Mouse (Mus musculus) liver, embryonic 16.5 days (tissue): ENCODE measurements around the gene Ppp1r14b. TPM values are rescaled to one million over a fixed set of nuclear protein-coding genes. Genes with fewer than 3 reads are reported as not detected.

ENCODE experiments used
- ATAC-seq: fragments of 200-750 bp; cut with Nextera tagmentation; 2 replicates; pipeline ENCODE4 v1.8.0; 2017; ENCODE audit warnings: low read depth, mild to moderate bottlenecking, moderate number of reproducible peaks, moderate library complexity
- H3K27ac ChIP-seq: fragments of 300-500 bp; sonication (generic); 2 replicates; pipeline ENCODE4 v1.5.1; 2014; ENCODE audit warnings: mild to moderate bottlenecking, low read length
- H3K27me3 ChIP-seq: fragments of 300-500 bp; sonication (generic); 2 replicates; pipeline ENCODE4 v1.6.1; 2014; ENCODE audit warnings: low read depth, low read length, mixed read lengths; ENCODE audit not compliant: control insufficient read depth, insufficient read depth
- H3K36me3 ChIP-seq: fragments of 300-500 bp; sonication (generic); 2 replicates; pipeline ENCODE4 v1.6.1; 2014; ENCODE audit warnings: mild to moderate bottlenecking; ENCODE audit not compliant: control insufficient read depth, insufficient read depth
- H3K4me1 ChIP-seq: fragments of 300-500 bp; sonication (generic); 2 replicates; pipeline ENCODE4 v1.6.1; 2014; ENCODE audit warnings: low read depth, low read length, mixed read lengths; ENCODE audit not compliant: control insufficient read depth
- H3K4me2 ChIP-seq: fragments of 300-500 bp; sonication (generic); 2 replicates; pipeline ENCODE4 v1.6.1; 2014; ENCODE audit warnings: low read depth, low read length, mixed read lengths
- H3K4me3 ChIP-seq: fragments of 300-500 bp; sonication (generic); 2 replicates; pipeline ENCODE4 v1.5.1; 2014; ENCODE audit warnings: low read depth, mild to moderate bottlenecking, low read length
- H3K9ac ChIP-seq: fragments of 300-500 bp; sonication (generic); 2 replicates; pipeline ENCODE4 v1.6.1; 2014; ENCODE audit warnings: low read depth, low read length
- H3K9me3 ChIP-seq: fragments of 300-500 bp; sonication (generic); replicated peaks from 2 replicates; pipeline ENCODE4 v1.6.1; 2016; ENCODE audit warnings: low read length; ENCODE audit not compliant: control insufficient read depth
- WGBS: fragments of 180-500 bp; shearing (Covaris S2); extraction: QIAGEN DNeasy Blood & Tissue Kit; methylation state at CpG from one replicate; pipeline ENCODE4 v1.1.7; 2014; ENCODE audit not compliant: insufficient replicate concordance; 5-methylcytosine and 5-hydroxymethylcytosine counted together
- polyA plus RNA-seq: library from polyadenylated mRNA; unstranded; fragments of >200 nt; fragmentation: Nextera tagmentation; extraction: Ambion mirVana; gene quantifications from 2 replicates; pipeline ENCODE4 v1.2.1, GENCODE M21; 2015

Gene Ppp1r14b
- polyA plus RNA-seq, 1 experiment from 2014 or later, result 17.4 TPM

DNA sequence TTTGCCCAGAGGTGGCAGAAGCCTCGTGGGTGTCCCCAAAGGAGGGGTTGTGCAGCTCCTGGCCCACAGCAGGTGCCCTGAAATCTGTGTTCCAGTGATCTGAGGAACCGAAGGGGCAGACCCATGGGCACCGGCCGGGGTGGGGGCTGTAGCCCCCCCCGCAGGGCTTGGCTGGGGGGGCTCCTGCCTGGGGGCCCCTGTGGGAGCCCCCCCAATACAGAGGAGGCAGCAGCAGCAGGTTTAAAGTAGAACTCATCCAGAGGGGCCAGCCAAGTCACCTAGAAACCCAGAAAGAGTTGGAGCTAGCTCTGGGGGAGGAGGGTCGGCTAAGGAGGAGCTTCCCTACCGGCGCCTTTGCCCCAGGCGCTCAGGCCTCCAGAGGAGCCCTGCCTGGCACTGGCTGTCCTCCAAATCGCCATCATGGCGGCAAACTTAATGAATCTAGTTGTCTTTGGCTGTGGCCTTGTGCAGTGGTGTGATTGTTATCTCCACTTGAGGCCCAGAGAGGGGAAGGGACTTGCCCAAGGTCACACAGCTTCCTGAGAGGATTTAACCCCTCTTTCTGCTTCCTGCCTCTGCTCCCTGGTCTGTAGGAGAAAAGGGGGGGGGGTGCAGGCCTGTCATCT lies 4.2 kb upstream of the Ppp1r14b start:
- no peak for ATAC-seq
- H3K27me3 ChIP-seq, result peaks cover 5% of the 10 kb centered on the region
- peak overlapping the region; percentile 93 for H3K4me2 ChIP-seq
- peaks cover 42% of the 10 kb centered on the region for H3K4me1 ChIP-seq
- 27% methylated on average over 11 of the region's 11 CpGs for WGBS
- H3K9ac ChIP-seq, result peak overlapping the region; percentile 42
- no peak overlapping the region for H3K27ac ChIP-seq
- H3K4me3 ChIP-seq, result peak overlapping the region; percentile 70
- no peaks in the 10 kb centered on the region for H3K9me3 ChIP-seq
- no peaks in the 10 kb centered on the region for H3K36me3 ChIP-seq

DNA sequence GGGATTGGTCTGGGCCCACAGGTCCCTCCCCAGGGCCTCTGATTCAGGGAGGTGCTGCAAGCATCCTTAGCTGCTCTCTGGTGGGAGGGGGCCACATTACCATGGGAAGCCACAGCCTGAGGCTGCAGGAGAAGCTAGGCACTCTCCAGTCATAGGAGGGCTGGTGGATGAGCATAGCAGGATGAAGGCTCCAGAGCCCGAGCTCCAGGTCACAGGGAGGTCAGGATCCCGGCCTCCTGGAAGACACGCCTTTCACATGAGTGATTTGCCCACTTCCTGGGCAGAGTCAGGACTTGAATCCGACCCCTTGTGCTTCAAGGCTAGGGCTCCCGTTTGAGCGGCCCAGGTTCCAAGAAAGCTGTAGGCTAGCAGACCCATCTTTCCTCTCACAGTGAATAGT lies 3.1 kb upstream of the Ppp1r14b start:
- no peak overlapping the region for H3K4me3 ChIP-seq
- no peaks in the 10 kb centered on the region for H3K9me3 ChIP-seq
- H3K4me2 ChIP-seq, result no peak overlapping the region
- H3K27me3 ChIP-seq, result peaks cover 5% of the 10 kb centered on the region
- ATAC-seq, result no peak
- H3K9ac ChIP-seq, result no peak overlapping the region
- peaks cover 53% of the 10 kb centered on the region for H3K4me1 ChIP-seq
- H3K36me3 ChIP-seq, result no peaks in the 10 kb centered on the region
- H3K27ac ChIP-seq, result 0 out of 2 replicates have a peak overlapping the region, but pooled peaks have one; percentile 9
- WGBS, result 57% methylated on average over 6 of the region's 6 CpGs

DNA sequence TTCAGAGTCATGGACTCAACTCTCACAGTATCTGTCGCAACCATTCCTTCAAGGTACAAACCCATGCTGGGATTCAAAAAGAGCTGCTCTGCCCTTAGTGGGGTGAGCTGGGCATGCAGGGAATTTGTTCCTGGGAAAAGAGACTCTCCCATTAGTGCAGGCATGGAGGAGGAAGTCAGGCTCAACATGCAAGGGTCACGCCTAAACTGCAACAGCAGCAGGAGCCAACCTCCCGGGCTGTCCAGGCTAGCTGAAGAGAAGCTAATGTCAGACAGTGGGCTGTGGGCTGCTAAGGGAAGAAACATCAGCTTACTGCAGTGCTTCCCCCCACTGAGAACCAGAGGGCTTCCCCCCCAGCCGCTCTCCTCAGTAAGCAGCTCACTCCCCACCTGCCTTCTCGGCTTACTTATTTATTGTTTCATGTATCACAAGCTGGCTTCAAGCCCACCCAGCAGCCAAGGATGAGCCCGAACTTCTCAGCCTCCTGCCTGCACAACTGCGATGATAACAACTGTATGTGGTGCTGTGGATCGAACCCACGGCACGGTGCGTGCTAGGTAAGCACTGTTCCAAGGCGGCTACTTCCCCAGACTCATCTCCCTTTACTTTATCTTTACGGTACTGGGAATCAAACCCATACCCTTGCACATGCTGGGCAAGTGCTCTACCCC lies 2.4 kb upstream of the Ppp1r14b start:
- 77% methylated on average over 13 of the region's 13 CpGs for WGBS

DNA sequence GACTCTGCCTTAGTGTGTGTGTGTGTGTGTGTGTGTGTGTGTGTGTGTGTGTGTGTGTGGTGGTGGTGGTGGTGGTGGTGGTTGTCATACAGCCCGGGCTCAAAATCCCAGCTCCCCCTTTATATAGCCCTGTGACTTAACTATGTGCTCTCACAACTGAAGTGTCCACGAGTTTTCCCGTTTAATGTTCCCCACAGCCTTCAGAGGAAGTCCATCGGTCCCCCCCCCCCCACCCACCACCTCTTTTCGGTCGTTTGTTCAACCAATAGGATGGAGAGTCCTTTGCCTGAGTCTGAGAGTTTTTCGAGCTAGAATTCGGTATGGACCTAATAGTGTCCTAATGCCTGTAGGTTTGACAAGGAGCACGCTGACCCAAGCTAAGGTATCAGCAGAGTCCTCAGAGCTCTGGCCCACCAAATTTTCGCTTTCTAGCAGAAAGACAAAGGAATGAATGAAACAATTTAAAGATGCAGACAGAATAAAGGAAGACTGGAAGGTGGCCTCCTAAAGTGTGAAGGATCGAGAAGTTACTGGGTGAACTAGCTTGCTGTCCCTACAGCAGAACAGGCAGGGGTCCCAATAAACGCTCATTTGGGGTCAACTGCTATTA lies 1.1 kb upstream of the Ppp1r14b start:
- WGBS, result 22% methylated on average over 12 of the region's 12 CpGs
- peaks cover 2% of the 10 kb centered on the region for H3K27me3 ChIP-seq
- H3K27ac ChIP-seq, result peak overlapping the region; percentile 14; the same call in 1 of the 2 replicates
- peak overlapping the region; percentile 56; the same call in 1 of the 2 replicates for H3K9ac ChIP-seq
- H3K4me1 ChIP-seq, result peaks cover 64% of the 10 kb centered on the region
- peaks cover 4% of the 10 kb centered on the region for H3K36me3 ChIP-seq
- H3K9me3 ChIP-seq, result no peaks in the 10 kb centered on the region
- no peak for ATAC-seq
- peak overlapping the region; percentile 77 for H3K4me3 ChIP-seq
- peak overlapping the region; percentile 99 for H3K4me2 ChIP-seq

More for the DNA sequence above, 2.4 kb upstream of the Ppp1r14b start:
- peaks cover 5% of the 10 kb centered on the region for H3K27me3 ChIP-seq
- no peak overlapping the region for H3K27ac ChIP-seq
- no peaks in the 10 kb centered on the region for H3K36me3 ChIP-seq
- no peak overlapping the region for H3K9ac ChIP-seq
- H3K4me2 ChIP-seq, result no peak overlapping the region
- no peak overlapping the region for H3K4me3 ChIP-seq
- no peak for ATAC-seq
- peaks cover 56% of the 10 kb centered on the region for H3K4me1 ChIP-seq
- no peaks in the 10 kb centered on the region for H3K9me3 ChIP-seq

DNA sequence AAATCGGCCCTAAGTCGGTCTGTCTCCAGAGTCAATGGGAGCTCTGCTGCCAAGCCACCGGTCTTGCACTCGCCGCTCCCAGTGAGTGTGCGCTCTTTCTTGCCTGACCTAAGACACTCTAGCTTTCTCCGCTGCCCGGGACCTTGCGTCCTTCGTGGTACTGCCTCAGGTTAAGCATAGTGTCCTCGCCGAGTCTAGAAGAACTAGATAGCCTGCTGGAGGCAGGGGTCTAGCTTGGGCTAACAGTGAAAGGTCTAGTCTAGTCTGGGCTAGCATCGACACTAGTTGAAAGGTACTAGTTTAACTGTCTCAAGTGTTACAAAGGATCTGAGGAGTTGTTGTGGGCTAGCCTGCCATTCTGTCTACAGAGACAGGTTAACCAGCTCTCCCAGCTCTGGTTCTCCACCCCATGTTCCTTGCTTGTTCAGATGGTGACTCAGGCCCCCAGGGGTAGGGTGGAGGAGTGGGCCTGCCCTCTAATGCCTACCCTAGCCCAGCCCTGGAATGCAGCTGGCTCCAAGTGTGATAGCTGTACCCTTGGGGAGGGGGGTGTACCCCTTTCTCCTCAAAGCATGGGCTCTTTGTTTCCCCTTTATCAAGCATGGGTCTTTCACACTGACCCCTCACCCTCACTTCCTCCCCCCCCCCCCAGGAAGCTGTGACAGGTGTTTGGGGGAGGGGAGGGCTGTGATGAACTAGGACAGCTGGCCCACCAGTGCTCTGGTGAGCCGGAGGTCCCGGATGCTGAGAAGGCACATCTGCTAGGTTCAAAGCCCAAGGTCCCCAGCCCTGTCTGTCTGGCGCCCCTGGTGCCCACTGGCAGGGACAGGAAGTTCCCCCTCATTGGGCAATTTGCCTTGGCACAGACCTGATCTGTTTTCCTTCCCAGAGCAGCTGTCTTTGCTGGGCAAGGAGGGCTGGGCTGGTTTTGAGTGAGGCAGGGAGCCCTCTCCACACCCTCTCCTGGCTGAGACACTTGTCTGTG lies 1.1 kb downstream of the Ppp1r14b start, which contains the start of gene Plcb3:
TSS of gene Plcb3 (minus strand) at position 934 of the 985 bp plus-strand sequence.
- Histone ChIP-seq H3K27me3 (no peaks in the 10 kb centered on the region), H3K9ac (peak within 1 kb of the TSS; percentile 56), H3K4me1 (peaks cover 52% of the 10 kb centered on the region), H3K36me3 (peaks cover 4% of the 10 kb centered on the region), H3K9me3 (no peaks in the 10 kb centered on the region), H3K4me3 (peak within 1 kb of the TSS; percentile 77), H3K4me2 (peak within 1 kb of the TSS; percentile 99), H3K27ac (peak within 1 kb of the TSS; percentile 57)
- 0% methylated on average over 16 of the region's 16 CpGs for WGBS
- no peak for ATAC-seq

DNA sequence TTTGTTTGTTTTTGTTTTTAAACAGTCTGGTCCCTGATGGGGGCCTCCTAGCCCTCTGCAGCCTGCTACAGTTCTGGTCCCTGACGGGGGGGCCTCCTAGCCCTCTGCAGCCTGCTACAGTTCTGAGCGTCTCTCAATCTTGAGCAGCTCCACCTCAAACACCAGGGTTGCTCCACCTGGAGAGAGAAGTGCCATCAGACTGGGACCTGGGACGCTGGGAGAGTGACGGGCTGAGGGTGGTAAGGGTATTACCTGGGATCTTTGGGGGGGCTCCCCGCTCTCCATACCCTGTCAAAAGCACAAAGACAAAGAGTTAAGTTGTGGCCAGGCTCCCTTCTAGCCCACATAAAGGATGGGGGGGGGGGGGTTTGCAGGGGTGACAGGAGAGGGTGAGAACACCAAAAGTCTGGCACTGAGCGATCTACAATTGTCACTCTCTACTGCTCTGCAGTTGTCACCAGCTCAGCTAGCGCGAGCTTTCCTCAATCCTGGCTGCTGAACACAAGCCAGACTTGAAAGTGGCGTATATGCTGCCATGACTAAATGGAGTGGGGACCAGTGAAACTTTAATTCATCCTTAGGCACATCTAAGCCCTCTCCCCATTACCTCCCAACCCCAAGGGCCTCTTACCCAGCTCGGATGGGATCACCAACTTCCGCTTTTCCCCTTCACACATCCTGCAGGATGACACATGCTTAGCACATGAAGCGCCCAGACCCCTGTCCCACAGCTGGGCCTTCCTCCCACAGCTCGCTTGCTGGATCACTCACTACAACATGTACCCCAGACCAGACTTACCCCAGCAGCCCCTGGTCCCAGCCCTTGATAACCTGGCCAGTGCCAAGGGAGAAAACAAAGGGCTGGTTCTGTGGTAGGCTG lies 3.2 kb downstream of the Ppp1r14b start:
- Histone ChIP-seq H3K4me2 (peak overlapping the region; percentile 96; the same call in 1 of the 2 replicates), H3K27me3 (no peaks in the 10 kb centered on the region), H3K27ac (peak overlapping the region; percentile 93; the same call in 1 of the 2 replicates), H3K4me3 (peak overlapping the region; percentile 88), H3K4me1 (peaks cover 57% of the 10 kb centered on the region), H3K36me3 (peaks cover 4% of the 10 kb centered on the region), H3K9me3 (no peaks in the 10 kb centered on the region), H3K9ac (peak overlapping the region; percentile 81; the same call in 1 of the 2 replicates)
- ATAC-seq, result no peak
- 78% methylated on average over 13 of the region's 13 CpGs for WGBS

DNA sequence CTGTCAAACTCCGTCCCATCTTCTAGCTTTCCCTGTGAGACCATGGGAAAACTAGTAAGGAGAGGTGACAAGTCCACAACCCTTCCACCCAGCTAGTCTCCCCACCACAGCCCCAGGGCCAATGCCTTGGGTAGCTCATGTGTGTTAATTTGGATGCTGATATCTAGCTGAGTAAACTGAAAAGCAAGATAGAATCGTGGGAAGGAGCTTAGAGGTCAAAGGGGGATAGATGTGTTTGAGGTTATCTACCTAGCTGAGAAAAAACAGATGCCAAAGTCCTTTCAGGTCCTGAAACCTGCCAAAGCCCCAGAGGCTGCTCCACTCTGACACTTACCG lies 3.8 kb downstream of the Ppp1r14b start:
- H3K27ac ChIP-seq, result peak overlapping the region; percentile 93
- 33% methylated on average over 3 of the region's 3 CpGs for WGBS
- no peak for ATAC-seq
- peaks cover 4% of the 10 kb centered on the region for H3K36me3 ChIP-seq
- no peaks in the 10 kb centered on the region for H3K27me3 ChIP-seq
- H3K9me3 ChIP-seq, result no peaks in the 10 kb centered on the region
- peaks cover 57% of the 10 kb centered on the region for H3K4me1 ChIP-seq
- H3K9ac ChIP-seq, result peak overlapping the region; percentile 81; the same call in 1 of the 2 replicates
- peak overlapping the region; percentile 88 for H3K4me3 ChIP-seq
- H3K4me2 ChIP-seq, result peak overlapping the region; percentile 96
